Mouse (Mus musculus): ENCODE results near the gene Slc12a9. TPM values are rescaled to one million over a fixed set of nuclear protein-coding genes. Genes with fewer than 3 reads are reported as not detected.

The Slc12a9 gene
- polyA plus RNA-seq, 1 experiment: 7.3 TPM

GRCm38 (mm10) chr5:137358382-137358781 lies 25.0 kb upstream of the Slc12a9 start:
- no peak for TF ChIP-seq MAX (IDR thresholded peaks at IDR 0.05)
- no peak for TF ChIP-seq CTCF (IDR thresholded peaks at IDR 0.05; ENCODE audit: control insufficient read depth, insufficient read depth, insufficient read length)
- TF ChIP-seq USF1 (IDR thresholded peaks at IDR 0.05; ENCODE audit: low read depth): no peak
- TF ChIP-seq CEBPB (IDR thresholded peaks at IDR 0.05; ENCODE audit: low read depth): no peak
- TF ChIP-seq MYOG (IDR thresholded peaks at IDR 0.05; ENCODE audit: control insufficient read depth, extremely low read depth, insufficient read length): no peak
- TF ChIP-seq MYOD1 (IDR thresholded peaks at IDR 0.05; ENCODE audit: control insufficient read depth, insufficient read length, low read depth): no peak
- no peak for TF ChIP-seq FOSL1 (IDR thresholded peaks at IDR 0.05; ENCODE audit: insufficient read depth, low read length, poor library complexity, severe bottlenecking)
- peaks cover 14% of the 10 kb centered on the region for H3K79me2 ChIP-seq (ENCODE audit: control insufficient read depth, insufficient read depth)
- peaks cover 48% of the 10 kb centered on the region for H3K36me3 ChIP-seq (ENCODE audit: control insufficient read depth, insufficient read depth)

GRCm38 (mm10) chr5:137354091-137354490 lies 20.7 kb upstream of the Slc12a9 start:
- no peak overlapping the region for H3K4me3 ChIP-seq (ENCODE audit: insufficient read depth, poor library complexity, severe bottlenecking)
- TF ChIP-seq CTCF (IDR thresholded peaks at IDR 0.05; ENCODE audit: control insufficient read depth, insufficient read depth, insufficient read length) (no peak), FOSL1 (IDR thresholded peaks at IDR 0.05; ENCODE audit: insufficient read depth, low read length, poor library complexity, severe bottlenecking) (no peak), MYOG (IDR thresholded peaks at IDR 0.05; ENCODE audit: control insufficient read depth, extremely low read depth, insufficient read length) (no peak)
- peaks cover 21% of the 10 kb centered on the region for H3K79me3 ChIP-seq (ENCODE audit: low read depth)
- H3K79me2 ChIP-seq (ENCODE audit: control insufficient read depth, insufficient read depth): peaks cover 47% of the 10 kb centered on the region
- H3ac ChIP-seq (ENCODE audit: control insufficient read depth, insufficient read length, low read depth): no peak overlapping the region
- no peaks in the 10 kb centered on the region for H3K27me3 ChIP-seq (ENCODE audit: control insufficient read depth, insufficient read depth, insufficient read length)
- peaks cover 28% of the 10 kb centered on the region for H3K36me3 ChIP-seq (ENCODE audit: control insufficient read depth, insufficient read depth)

More at GRCm38 (mm10) chr5:137358382-137358781, 25.0 kb upstream of the Slc12a9 start:
- Histone ChIP-seq H3K27me3 (ENCODE audit: control insufficient read depth, insufficient read depth, insufficient read length) (no peaks in the 10 kb centered on the region), H3ac (ENCODE audit: control insufficient read depth, insufficient read length, low read depth) (no peak overlapping the region), H3K79me3 (ENCODE audit: low read depth) (peaks cover 4% of the 10 kb centered on the region), H3K4me3 (ENCODE audit: insufficient read depth, poor library complexity, severe bottlenecking) (no peak overlapping the region)

- TF ChIP-seq MYOG (IDR thresholded peaks at IDR 0.05; ENCODE audit: control insufficient read depth, extremely low read depth, insufficient read length): no peak
- no peak for TF ChIP-seq CEBPB (IDR thresholded peaks at IDR 0.05; ENCODE audit: low read depth)
- TF ChIP-seq MAX (IDR thresholded peaks at IDR 0.05): no peak
- no peak for TF ChIP-seq USF1 (IDR thresholded peaks at IDR 0.05; ENCODE audit: low read depth)
- TF ChIP-seq MYOD1 (IDR thresholded peaks at IDR 0.05; ENCODE audit: control insufficient read depth, insufficient read length, low read depth): no peak
- no peak for TF ChIP-seq CTCF (IDR thresholded peaks at IDR 0.05; ENCODE audit: control insufficient read depth, insufficient read depth, insufficient read length)
- no peak overlapping the region for H3K4me3 ChIP-seq (ENCODE audit: insufficient read depth, poor library complexity, severe bottlenecking)
- H3K79me3 ChIP-seq (ENCODE audit: low read depth): peaks cover 21% of the 10 kb centered on the region
- H3ac ChIP-seq (ENCODE audit: control insufficient read depth, insufficient read length, low read depth): no peak overlapping the region
- peaks cover 25% of the 10 kb centered on the region for H3K36me3 ChIP-seq (ENCODE audit: control insufficient read depth, insufficient read depth)
- H3K27me3 ChIP-seq (ENCODE audit: control insufficient read depth, insufficient read depth, insufficient read length): no peaks in the 10 kb centered on the region
- peaks cover 47% of the 10 kb centered on the region for H3K79me2 ChIP-seq (ENCODE audit: control insufficient read depth, insufficient read depth)
Measured at GRCm38 (mm10) chr5:137352011-137352975, 18.9 kb upstream of the Slc12a9 start.

- peaks cover 20% of the 10 kb centered on the region for H3K36me3 ChIP-seq (ENCODE audit: control insufficient read depth, insufficient read depth)
- TF ChIP-seq MYOG (IDR thresholded peaks at IDR 0.05; ENCODE audit: control insufficient read depth, extremely low read depth, insufficient read length) (no peak), USF1 (IDR thresholded peaks at IDR 0.05; ENCODE audit: low read depth) (no peak), FOSL1 (IDR thresholded peaks at IDR 0.05; ENCODE audit: insufficient read depth, low read length, poor library complexity, severe bottlenecking) (no peak), MAX (IDR thresholded peaks at IDR 0.05) (no peak), MYOD1 (IDR thresholded peaks at IDR 0.05; ENCODE audit: control insufficient read depth, insufficient read length, low read depth) (no peak), CTCF (IDR thresholded peaks at IDR 0.05; ENCODE audit: control insufficient read depth, insufficient read depth, insufficient read length) (no peak), CEBPB (IDR thresholded peaks at IDR 0.05; ENCODE audit: low read depth) (no peak)
- H3K79me2 ChIP-seq (ENCODE audit: control insufficient read depth, insufficient read depth): peaks cover 47% of the 10 kb centered on the region
- H3ac ChIP-seq (ENCODE audit: control insufficient read depth, insufficient read length, low read depth): peak overlapping the region; percentile 37
- peaks cover 21% of the 10 kb centered on the region for H3K79me3 ChIP-seq (ENCODE audit: low read depth)
- no peaks in the 10 kb centered on the region for H3K27me3 ChIP-seq (ENCODE audit: control insufficient read depth, insufficient read depth, insufficient read length)
- peak overlapping the region; percentile 72 for H3K4me3 ChIP-seq (ENCODE audit: insufficient read depth, poor library complexity, severe bottlenecking)
Measured at GRCm38 (mm10) chr5:137351394-137351793, 18.0 kb upstream of the Slc12a9 start.

- peaks cover 47% of the 10 kb centered on the region for H3K79me2 ChIP-seq (ENCODE audit: control insufficient read depth, insufficient read depth)
- peaks cover 21% of the 10 kb centered on the region for H3K79me3 ChIP-seq (ENCODE audit: low read depth)
- peak overlapping the region; percentile 43 for H3ac ChIP-seq (ENCODE audit: control insufficient read depth, insufficient read length, low read depth)
- H3K27me3 ChIP-seq (ENCODE audit: control insufficient read depth, insufficient read depth, insufficient read length): no peaks in the 10 kb centered on the region
- peak overlapping the region; percentile 72 for H3K4me3 ChIP-seq (ENCODE audit: insufficient read depth, poor library complexity, severe bottlenecking)
- H3K36me3 ChIP-seq (ENCODE audit: control insufficient read depth, insufficient read depth): peaks cover 16% of the 10 kb centered on the region
- TF ChIP-seq CEBPB (IDR thresholded peaks at IDR 0.05; ENCODE audit: low read depth): no peak
- no peak for TF ChIP-seq USF1 (IDR thresholded peaks at IDR 0.05; ENCODE audit: low read depth)
- TF ChIP-seq MAX (IDR thresholded peaks at IDR 0.05): no peak
- TF ChIP-seq MYOD1 (IDR thresholded peaks at IDR 0.05; ENCODE audit: control insufficient read depth, insufficient read length, low read depth): no peak
- TF ChIP-seq FOSL1 (IDR thresholded peaks at IDR 0.05; ENCODE audit: insufficient read depth, low read length, poor library complexity, severe bottlenecking): no peak
Measured at GRCm38 (mm10) chr5:137351058-137351380, 17.6 kb upstream of the Slc12a9 start.

All from C2C12 (cell line).